Mouse (Mus musculus): ENCODE results near the gene Gaa.
"Not testable (repeated sequence)": the region's sequence is repeated elsewhere in the genome, so short reads cannot be mapped to it uniquely, and the experiment has no call there.

The Gaa gene

DNA sequence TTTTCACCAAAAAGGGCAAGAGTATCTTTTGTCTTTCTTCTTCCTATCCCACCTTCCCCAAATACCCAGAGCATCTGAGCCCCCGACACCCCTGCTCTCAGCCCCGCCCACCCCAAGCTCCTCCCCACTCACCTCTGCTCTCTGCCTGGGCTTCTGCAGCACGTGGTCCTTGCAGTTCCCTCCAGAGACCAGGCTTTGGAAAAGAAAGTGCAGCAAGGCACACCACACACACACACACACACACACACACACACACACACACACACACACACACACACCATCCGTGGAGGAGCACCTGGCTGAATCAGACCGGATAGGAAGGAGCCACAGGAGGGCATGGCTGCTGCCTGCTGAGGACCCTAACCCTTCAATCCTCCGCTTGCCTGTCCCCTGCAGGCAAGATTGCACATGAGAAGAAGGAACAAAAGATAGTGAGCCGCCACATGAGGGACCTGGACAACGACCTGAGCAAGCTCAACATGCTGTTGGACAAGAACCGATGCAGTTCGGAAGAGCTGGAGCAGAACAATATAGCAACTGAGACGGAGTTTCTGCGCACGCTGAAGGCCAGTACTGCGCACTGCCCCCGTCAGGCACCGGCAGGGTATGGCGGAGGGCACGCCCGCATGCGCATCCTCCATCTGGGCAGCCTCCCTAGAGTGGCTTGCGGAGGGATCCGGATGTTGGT is 14.7 kb upstream of the Gaa start:
- DNase-seq (ENCODE audit: low spot score) = no peak

DNA sequence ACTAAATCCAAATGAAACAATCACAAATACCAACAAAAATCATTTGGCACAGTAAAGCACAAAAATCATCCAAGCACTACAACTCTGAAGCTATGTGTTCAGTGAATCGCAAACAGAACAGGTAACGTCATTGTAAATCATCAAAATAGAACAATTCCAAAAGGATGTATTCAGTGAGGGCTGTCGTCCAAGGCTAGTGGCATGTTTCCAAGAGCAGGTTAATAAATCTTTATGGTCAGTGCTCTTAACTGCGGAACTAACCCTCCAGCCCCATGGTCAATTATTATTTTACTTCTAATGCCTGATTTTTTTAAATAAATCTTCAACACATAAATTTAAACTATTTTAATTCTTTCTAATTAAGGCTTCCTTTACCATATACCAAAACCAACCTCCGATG is 11.1 kb upstream of the Gaa start:
- DNase-seq (ENCODE audit: low spot score) = not testable (repeated sequence)

DNA sequence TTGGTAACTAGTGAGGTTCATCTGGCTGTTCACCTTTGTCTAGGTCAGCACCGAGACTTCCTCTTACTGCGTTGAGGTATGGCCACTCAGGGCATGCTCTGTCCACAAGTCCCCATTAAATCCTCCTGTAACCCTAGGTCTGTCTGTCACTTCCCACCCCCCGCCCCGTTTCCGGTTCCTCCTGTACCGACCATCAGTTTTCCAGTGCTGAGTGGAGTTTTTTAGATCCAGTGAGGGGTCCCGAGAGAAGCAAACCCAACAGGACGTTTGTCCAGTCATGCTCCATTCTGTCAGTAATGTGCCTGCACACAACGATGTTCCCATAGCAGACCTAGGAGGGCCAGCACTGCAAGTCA is 9.5 kb upstream of the Gaa start:
- no peak for DNase-seq (ENCODE audit: low spot score)

DNA sequence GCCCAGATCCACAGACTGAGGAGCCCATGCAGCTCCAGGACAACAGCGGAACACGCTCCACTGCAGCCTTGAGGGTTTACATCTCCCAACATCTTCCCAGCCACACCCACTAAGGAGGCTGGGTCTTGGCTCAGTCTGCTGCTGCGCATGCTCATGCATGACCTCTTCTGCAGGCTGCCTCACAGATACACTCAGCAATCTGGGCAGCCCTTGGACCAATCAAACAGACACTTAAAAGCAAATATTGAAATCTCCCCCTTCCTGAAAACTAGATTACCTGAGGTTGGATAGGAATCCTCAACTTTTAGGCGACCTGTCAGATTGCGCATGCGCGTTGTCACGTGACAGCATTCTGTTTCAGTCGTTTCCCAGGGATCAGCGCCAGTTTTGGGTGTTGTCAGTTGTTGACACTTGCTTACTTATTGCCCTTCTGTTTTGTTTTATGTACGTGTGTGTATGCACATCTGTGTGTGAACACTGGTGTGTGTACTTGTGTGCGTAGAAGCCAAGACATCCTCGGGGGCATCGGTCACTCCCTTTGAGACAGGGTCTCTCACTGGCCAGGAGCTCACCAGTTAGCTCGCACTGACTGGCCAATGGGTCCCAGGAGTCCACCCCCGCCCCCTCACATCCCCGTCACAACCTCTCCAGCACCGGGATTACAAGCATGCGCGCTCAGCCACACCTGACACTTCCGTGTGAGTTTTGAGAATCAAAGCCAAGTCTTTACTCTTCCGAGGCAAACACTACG is 8.9 kb upstream of the Gaa start:
- DNase-seq (ENCODE audit: low spot score) = peak; percentile 61

DNA sequence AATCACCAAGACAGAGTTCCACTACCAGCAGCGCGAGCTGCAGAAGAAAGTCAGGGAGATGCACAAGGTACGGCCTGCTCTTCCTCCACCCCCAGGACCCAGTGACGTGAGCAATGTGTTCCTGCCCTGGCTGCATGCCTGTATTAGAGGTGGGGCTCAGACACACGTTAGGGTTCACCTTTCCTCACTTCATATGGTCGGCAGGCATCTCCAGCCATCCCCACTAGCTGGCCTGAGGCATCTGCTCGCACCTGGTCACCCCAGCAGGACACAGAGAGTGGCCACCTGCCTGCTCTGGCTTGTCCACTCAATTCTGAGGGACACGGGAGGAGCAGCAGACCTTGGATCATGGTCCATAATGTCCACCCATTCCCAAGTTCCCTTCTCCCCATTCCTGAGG is 7.7 kb upstream of the Gaa start:
- DNase-seq (ENCODE audit: low spot score) = no peak

DNA sequence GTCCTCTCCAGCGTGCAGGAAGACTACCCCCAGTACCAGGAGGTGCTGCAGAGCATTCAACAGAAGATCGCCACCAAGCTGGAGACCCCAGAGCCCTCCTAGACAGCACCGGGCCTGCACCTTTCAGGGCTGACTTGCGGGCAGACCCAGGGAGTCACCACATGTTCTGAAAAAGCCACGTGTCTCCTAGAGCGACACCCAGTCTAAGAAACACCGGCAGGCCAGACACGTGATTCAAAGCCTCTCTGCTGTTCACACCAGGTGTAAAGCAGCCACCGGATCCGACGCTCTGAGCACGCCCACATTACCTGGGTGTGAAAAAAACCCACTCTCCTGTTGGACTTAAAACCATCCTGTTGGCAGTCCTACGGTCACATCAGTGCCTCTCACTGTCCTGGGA is 3.3 kb upstream of the Gaa start:
- no peak for DNase-seq (ENCODE audit: low spot score)

DNA sequence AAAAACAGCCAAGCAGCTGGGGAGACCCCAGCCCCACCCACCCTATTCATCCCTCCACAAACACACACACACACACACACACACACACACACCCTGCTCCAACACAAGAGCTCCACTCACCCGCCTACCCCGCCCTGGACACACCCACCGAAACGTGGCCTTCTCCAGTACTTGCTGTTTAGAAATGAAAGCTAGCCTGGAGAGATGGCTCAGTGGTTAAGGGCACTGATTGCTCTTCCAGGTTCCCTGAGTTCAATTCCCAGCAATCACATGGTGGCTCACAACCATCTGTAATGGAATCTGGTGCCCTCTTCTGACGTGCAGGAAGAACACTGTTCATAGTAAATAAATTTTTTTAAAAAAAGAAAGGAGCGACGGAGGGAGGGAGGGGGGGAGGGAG is 1.9 kb upstream of the Gaa start:
- no peak for DNase-seq (ENCODE audit: low spot score)

DNA sequence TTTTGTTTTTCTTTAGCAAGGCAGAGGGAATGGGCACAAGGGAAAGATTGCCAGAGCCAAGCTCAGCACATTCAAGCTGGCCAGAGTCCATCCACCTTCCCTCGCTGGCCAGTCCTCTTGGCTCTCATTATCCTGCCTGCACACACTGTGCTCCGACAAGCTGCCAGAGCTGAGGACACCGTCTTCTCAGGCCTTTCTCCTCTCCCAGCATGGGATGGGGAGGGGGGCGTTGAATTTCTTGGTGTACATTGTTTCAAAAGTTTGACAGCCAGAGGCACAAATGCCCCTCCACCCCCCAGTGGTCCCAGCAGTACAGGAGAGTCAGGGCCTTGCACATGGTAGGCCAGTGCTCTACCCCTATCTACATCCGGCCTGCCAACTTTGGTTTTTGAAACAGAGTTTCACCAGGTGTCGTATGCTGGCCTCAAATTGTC is 429 bp upstream of the Gaa start:
- DNase-seq (ENCODE audit: low spot score) = no peak

DNA sequence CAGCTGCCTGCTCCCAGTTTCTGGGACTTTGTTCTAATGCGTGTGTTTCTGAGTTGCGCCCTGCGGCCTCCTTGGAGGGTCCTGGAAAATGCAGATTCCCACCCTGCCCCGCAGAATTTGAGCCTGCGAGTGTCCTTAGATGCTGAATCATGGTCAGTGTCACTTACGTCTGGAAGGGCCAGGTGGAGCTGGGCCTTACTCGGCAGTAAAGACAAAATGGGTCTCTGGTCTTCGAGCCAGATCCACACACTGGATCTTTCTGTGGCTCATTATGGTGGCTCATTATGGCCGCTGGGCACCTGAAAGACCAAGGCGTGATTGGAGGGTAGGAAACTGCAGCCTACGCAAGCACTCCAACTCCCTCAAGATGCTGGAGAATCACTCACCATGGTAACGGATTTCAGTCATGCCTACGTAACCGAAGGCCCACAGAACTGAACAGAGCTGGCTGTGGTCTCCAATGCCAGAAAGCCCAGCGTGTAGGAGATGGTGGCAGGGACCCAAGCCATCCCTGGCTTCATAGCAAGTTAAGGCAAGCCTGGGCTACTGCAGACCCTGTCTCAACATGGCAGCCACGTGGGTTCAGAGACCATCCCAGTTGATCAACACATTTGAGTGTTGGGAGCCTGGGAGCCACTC is 989 bp downstream of the Gaa start:
- DNase-seq (ENCODE audit: low spot score) = peak; percentile 52

DNA sequence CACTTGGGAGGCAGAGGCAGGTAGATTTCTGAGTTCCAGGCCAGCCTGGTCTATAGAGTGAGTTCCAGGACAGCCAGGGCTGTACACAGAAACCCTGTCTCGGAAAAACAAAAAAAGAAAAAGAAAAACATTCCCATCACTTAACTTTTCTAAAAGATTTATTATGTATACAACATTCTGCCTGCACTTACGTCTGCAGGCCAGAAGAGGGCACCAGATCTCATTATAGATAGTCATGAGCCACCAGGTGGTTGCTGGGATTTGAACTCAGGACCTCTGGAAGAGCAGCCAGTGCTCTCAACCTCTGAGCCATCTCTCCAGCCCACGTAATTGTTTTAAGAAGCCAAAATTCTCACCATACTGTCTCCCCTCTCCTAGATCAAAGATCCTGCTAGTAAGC is 4.8 kb downstream of the Gaa start:
- DNase-seq (ENCODE audit: low spot score) = not testable (repeated sequence)

DNA sequence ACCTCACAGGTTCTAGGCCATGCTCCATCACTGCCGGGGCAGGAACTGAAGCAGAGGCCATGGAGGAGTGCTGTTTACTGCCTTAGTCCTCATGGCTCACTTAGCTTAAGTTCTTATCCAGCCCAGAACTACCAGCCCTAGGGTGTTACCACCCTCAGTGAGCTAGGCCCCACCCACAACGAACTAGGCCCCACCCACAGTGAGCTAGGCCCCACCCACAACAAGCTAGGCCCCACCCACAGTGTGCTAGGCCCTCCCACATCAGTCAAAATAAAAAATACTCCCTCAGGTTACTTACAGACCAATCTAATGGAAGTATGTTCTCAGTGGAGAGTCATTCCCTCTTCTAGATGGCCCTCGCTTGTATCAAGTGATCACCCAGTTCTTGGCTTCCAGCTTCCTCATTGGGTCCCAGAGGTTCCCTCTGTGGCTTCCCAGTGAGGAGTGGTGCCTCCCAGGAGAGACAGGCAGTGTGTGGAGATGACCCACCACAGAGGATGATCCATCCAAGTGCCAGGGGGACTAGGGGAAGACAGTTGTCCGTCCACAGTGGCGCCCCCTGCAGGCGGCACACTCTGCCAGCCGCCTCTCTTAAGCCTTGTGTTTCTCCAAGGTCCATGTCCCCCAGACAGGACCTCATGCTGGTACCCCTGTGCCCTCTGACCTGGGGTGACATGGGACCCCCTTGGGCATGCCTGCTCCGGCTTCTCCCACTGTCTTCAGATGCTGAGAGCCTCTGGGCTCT is 5.7 kb downstream of the Gaa start:
- DNase-seq (ENCODE audit: low spot score) = no peak

DNA sequence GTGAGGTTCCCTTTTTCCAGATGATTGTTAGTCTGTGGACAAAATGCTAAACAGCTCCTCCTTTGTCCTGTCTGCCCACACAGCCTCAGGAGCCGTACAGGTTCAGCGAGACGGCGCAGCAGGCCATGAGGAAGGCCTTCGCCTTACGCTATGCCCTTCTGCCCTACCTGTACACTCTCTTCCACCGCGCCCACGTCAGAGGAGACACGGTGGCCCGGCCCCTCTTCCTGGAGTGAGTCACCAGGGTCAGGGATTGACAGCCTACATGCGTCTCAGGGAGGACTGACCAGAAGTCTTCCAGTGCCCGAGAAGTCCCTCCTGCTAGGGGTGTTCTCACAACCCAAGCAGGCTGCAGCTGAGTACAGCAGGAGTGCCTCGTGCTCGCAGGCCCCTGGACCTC is 13.3 kb downstream of the Gaa start:
- no peak for DNase-seq (ENCODE audit: low spot score)

DNA sequence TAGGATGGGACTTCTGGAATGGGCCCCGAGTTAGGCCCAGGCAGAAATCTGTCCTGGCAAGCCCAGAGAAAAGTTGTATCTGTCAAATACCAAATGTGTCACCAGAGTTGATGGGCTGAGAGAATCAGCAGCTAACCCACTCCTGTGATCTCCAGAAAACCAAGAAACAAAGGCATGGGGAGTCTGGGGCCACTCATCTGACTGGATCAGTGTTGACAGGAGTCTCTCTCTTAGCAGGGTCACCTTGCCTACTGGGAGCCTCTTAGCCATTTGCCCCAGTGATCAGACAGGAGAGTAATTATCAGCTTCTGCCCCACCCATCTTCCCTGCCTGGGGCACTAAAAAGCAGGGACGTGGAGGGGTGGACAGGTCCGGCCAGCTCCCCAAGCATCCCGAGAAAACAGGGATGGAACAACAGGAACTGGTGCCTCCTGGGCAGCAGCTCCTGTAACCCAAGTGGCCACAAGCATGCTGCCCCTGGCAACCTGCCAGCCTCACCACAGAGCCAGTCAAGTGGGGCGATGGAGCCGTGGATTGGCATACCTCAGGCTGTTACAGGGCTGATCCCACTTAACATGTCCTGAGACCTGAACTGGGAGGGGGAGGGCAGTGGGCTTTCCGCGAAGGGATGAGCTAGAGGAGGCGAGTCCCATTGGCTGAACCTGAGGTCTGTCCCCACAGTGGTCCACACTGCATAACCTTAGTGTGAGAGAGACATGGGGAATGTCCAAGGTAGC is 18.3 kb downstream of the Gaa start:
- no peak for DNase-seq (ENCODE audit: low spot score)

DNA sequence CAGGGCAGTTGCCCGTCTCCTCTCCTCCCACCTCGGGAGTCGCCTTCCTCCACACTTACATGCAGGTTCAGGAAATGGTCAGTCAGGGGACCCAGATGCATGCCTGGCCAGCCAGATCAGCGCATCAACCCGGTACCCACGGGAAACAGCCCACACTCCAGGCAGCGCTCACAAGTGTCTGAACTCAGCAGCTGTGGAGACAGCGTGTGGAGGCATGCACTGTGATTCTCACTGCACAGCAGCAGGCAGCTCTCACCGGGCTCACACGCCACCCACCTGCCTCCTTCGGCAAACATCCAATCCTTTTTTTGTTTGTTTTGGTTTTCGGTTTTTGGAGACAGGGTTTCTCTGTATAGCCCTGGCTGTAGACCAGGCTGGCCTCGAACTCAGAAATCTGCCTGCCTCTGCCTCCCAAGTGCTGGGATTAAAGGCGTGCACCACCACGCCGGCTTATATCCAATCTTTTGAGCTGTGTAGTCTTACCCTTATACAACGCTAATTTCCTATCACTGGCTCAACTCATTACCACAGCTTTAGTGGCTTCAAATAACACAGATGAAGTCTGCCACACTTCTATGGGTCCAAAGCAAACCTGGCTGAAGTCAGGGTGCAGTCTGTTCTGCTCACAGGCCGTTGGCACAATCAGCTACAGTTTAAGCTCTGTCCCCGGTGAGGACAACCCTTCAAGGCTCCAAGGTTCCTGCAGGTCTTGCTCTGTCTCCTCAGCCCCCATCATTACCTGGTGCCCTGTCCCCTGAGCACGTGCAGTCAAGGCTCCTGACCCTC is 19.7 kb downstream of the Gaa start:
- no peak for DNase-seq (ENCODE audit: low spot score)

DNA sequence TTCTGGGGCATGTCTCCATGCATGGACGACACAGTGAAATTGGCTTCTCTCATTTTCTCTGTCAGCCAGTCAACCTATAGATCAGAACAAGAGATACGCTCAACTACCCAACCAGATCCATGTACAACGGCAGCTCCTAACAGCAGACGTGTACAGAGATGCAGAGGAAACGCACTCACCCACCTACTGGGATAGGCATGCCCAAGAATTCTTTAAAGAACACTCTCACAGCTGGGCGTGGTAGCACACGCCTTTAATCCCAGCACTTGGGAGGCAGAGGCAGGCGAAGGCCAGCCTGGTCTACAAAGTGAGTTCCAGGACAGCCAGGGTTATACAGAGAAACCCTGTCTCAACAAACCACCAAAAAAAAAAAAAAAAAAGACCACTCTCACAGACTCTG is 25.2 kb downstream of the Gaa start:
- not testable (repeated sequence) for DNase-seq (ENCODE audit: low spot score)

DNA sequence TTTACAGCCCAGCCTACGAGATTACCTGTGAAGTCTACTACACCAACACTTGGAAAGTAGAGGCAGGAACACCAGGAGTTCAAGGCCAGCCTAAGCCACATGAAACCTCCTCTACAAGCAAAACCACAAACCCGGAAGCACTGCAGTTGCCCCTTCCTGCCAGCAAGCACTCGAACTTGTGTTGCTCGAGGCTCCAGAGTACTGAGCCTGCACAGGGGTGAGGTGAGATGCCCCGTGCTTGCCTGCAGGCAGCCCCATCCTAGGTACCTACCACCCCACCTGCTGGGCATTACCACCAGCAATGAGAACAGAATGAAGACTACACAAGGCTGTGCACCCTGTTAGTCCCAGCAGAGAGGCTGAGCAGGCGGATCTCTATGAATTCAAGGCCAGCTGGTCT is 30.3 kb downstream of the Gaa start:
- DNase-seq (ENCODE audit: low spot score) = no peak

DNA sequence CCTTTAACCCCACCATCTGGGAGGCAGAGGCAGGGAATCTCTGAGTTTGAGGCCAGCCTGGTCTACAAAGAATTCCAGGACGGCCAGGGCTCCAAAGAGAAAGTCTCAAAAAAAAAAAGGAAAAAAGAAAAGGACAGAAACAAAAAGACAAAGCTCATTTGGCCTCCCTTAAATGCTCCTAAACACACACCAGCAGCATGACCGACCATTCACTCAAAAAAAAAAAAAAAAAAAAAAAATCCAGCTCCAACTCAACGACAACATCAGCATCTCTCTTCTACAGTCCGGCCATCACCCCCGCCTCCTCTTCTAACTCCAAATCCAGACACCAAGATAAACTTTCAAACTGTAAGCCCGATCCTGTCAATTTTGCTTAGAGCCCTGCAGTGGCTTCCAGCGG is 31.2 kb downstream of the Gaa start:
- no peak for DNase-seq (ENCODE audit: low spot score)

DNA sequence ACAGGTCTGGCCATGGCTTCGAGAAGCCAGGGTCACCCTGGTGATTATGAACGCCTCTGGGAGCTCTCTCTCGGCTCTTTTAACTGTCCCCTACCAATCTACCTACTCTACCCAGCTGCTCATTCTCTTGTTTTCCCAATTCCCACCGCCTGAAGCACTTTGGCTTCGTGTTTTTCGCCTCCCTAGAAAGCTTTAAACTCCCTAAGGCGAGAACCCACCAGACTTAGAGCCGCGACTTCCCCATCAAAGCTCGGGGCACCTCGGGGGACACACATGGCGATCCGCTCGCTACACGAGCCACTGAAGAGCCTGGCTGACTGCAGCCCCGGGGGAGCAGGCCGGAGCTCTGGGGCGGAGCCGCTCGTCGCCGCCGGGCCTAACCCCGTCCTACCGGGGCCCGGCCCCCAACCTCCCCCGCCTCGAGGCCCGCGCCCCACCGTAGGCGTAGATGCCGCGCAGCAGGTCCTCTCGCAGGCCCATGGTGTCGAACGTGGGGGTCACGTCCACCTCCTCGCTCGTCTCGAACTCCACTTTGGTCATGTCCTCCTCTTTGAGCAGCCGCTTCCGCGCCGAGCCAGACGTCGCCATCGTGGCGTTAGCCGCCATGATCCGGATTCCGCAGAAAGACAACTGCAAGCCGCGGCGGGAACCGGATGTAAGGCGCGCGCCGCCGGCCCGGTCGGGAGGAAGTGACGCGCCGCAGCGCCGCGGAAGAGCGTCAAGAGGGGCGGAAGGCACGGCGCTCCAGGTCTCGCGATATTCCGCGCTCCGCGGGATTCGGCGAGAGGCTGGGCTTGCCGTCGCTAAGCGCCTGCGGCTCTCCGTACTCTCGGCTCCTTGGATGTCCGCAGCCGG is 31.9 kb downstream of the Gaa start, which contains the start of gene Eif4a3:
TSS of gene Eif4a3 (minus strand) at position 699 of the 855 bp plus-strand sequence.
- peak; percentile 69 for DNase-seq (ENCODE audit: low spot score)

DNA sequence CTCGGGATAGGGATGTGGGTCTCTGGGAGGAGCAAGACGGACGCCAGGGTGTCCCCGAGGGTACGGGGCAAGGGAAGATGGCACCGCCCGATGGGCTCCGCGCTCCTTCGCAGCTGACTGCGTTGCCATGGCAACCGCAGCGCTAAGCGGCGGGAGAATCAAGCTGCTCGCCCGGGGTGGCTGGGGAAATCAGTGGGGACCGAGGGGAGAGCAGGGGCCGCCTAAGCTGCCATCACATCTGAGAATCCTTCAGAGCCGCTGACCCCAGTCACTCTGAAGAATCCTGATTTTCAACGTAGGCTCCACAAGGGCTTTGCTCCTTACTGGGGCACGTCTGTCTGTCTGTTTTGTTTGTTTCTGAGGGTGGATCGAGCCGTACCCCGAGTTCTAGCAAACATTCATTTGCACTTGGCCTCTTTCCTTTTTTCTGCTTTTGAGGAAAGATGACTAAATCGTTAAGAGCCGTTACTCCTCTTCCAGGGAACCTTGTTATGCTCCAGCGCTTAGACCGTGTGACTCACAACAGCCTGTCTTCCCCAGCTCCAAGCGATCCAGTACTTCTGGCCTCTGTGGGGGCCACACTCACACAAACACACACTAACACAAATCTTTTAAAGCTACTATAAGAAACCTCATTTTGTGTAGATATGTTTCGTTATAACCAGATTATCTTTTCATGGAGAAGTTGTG is 32.7 kb downstream of the Gaa start:
- DNase-seq (ENCODE audit: low spot score) = no peak

DNA sequence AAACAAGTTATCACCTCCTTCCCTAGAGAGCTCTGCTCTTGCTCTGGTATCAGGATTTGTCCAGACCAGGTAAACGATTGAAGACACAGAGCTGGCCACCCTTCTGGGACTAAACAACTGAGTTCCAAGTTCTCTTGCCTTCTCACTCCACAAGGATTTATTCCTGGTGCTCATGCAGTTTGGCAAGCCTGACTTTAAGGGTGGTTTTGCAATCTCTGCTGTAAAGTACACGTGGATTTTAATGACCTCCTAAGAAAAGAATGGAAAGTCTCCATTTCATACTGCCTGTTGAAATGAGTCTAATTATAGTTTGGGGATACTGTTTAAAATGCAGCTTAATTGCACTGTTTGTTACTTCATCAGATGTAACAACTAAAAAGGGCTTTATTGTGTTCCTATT is 33.3 kb downstream of the Gaa start:
- no peak for DNase-seq (ENCODE audit: low spot score)
